Mouse (Mus musculus) cerebellum, postnatal 10 days (tissue): Measurements from ENCODE around the gene Defa35.
"Not testable (repeated sequence)": the region's sequence is repeated elsewhere in the genome, so short reads cannot be mapped to it uniquely, and the experiment has no call there.

Experiments used
- DNase-seq, 2 experiments: peaks; one replicate each; pipeline ENCODE4 v3.0.0; 2021; ENCODE audit warnings: mixed read lengths in 2 of 2

Defa35 gene

DNA sequence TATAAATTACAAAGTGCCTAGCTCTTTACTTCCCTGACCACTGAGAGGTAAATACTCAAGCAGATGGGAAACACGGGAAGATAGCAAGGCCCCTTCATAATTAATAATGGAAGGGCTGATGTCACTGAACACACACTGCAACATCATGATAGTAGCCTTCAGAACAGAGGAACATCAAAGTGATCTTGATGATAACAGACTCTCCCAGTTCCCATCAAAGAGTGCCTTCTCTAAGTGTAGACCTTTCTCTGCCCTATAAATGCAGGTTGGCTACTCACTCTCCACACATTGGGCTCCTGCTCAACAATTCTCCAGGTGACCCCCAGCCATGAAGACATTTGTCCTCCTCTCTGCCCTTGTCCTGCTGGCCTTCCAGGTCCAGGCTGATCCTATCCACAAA is at the start of gene Defa35:
Gene Defa35 (plus strand): TSS at position 301 of the 400 bp plus-strand sequence.
- DNase-seq, result not testable (repeated sequence)

GRCm38 (mm10) chr8:21025245-21025644 is 39.6 kb upstream of the Defa35 start, which contains the start of gene Defa21:
Gene Defa21 (plus strand): TSS chr8:21025545.
- DNase-seq, result not testable (repeated sequence)

DNA sequence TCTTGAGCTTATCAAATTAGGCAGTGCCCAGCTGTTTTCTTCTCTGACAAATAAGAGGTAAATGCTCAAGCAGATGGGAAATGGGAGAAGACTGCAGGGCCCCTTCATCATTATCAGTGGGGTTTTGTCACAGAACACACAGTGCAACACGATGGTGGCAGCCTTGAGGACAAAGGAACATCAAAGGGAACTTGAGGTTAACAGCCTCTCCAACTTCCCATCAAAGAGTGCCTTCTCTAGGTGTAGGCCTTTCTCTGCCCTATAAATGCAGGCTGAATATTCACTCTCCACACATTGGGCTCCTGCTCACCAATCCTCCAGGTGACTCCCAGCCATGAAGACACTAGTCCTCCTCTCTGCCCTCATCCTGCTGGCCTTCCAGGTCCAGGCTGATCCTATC is 10.1 kb upstream of the Defa35 start, which contains the start of gene Defa23:
Gene Defa23 (plus strand): TSS at position 301 of the 400 bp plus-strand sequence.
- not testable (repeated sequence) for DNase-seq

- not testable (repeated sequence) for DNase-seq
These were observed 19.3 kb downstream of the Defa35 start, which contains the start of gene Defa25 for GRCm38 (mm10) chr8:21084142-21084541. Gene Defa25 (plus strand): TSS chr8:21084442.

DNA sequence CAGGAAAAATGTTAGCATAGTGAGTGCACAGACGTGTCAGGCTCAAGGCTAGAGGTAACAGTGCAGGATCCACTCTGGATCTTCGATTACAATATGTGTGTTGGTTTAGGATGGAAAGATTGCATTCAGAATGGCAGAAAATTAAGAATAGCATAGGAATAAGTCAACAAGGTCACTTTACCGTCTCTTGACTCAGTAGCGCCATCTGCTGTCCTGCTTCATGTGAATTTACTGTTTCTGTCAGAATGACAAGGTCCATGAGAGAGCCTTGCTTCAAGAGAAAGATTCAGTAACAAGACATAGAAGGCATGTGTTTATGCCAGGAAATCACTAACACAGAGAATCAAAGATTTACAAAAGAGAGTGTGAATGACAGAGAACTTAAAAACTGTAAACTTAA is 28.3 kb downstream of the Defa35 start:
- DNase-seq, result peak in 1 of 2 experiments; percentile 1

GRCm38 (mm10) chr8:21095950-21096349 is 31.1 kb downstream of the Defa35 start, which contains the start of gene Gm14851:
Gene Gm14851 (minus strand): TSS chr8:21096050.
- not testable (repeated sequence) for DNase-seq
